Mouse (Mus musculus) kidney, postnatal 0 days (tissue): Measurements from ENCODE around the gene Nlk. TPM values are rescaled to one million over a fixed set of nuclear protein-coding genes. Genes with fewer than 3 reads are reported as not detected.

Source experiments
- ATAC-seq: fragments of 200-750 bp; cut with Nextera tagmentation; replicated peaks from 2 replicates; pipeline ENCODE4 v1.8.0; 2017; ENCODE audit warnings: low read depth, moderate number of reproducible peaks, moderate TSS enrichment, moderate library complexity; ENCODE audit not compliant: low FRiP score
- DNase-seq: peaks from one replicate; pipeline ENCODE4 v3.0.0-alpha.2; 2016; ENCODE audit warnings: low spot score
- H3K27ac ChIP-seq: fragments of 300-500 bp; sonication (generic); 2 replicates; pipeline ENCODE4 v1.5.1; 2014; ENCODE audit warnings: mild to moderate bottlenecking
- H3K27me3 ChIP-seq: fragments of 300-500 bp; sonication (generic); 2 replicates; pipeline ENCODE4 v1.6.1; 2014; ENCODE audit warnings: low read length, mixed read lengths; ENCODE audit not compliant: insufficient read depth
- H3K36me3 ChIP-seq: fragments of 300-500 bp; sonication (generic); 2 replicates; pipeline ENCODE4 v1.6.1; 2014; ENCODE audit warnings: low read length, mixed read lengths; ENCODE audit not compliant: insufficient read depth
- H3K4me1 ChIP-seq: fragments of 300-500 bp; sonication (generic); replicated peaks from 2 replicates; pipeline ENCODE4 v1.6.1; 2014; ENCODE audit warnings: antibody characterized with exemption, low read length, mixed read lengths; ENCODE audit not compliant: insufficient read depth
- H3K4me2 ChIP-seq: fragments of 300-500 bp; sonication (generic); 2 replicates; pipeline ENCODE4 v1.6.1; 2014; ENCODE audit warnings: mild to moderate bottlenecking, low read length, moderate library complexity, mixed read lengths
- H3K4me3 ChIP-seq: fragments of 300-500 bp; sonication (generic); replicated peaks from 2 replicates; pipeline ENCODE4 v1.5.1; 2014; ENCODE audit warnings: low read depth, low read length
- H3K9ac ChIP-seq: fragments of 300-500 bp; sonication (generic); 2 replicates; pipeline ENCODE4 v1.6.1; 2014; ENCODE audit warnings: low read depth, low read length
- H3K9me3 ChIP-seq: fragments of 300-500 bp; sonication (generic); replicated peaks from 2 replicates; pipeline ENCODE4 v1.6.1; 2016; ENCODE audit warnings: low read length, inconsistent platforms, mixed read lengths
- CTCF ChIP-seq: IDR thresholded peaks from 2 replicates; pipeline ENCODE4 v1.5.1; 2016; ENCODE audit warnings: antibody characterized with exemption, low read depth, mild to moderate bottlenecking, moderate library complexity
- WGBS: fragments of 180-500 bp; shearing (Covaris S2); extraction: QIAGEN DNeasy Blood & Tissue Kit; methylation state at CpG from one replicate; pipeline ENCODE4 v1.1.7; 2014; 5-methylcytosine and 5-hydroxymethylcytosine counted together
- polyA plus RNA-seq: library from polyadenylated mRNA; unstranded; fragments of >200 nt; fragmentation: Nextera tagmentation; extraction: Ambion mirVana; gene quantifications from 2 replicates; pipeline ENCODE4 v1.2.1, GENCODE M21; 2015

The Nlk gene
- polyA plus RNA-seq, 1 experiment from 2014 or later, result 20.8 TPM

DNA sequence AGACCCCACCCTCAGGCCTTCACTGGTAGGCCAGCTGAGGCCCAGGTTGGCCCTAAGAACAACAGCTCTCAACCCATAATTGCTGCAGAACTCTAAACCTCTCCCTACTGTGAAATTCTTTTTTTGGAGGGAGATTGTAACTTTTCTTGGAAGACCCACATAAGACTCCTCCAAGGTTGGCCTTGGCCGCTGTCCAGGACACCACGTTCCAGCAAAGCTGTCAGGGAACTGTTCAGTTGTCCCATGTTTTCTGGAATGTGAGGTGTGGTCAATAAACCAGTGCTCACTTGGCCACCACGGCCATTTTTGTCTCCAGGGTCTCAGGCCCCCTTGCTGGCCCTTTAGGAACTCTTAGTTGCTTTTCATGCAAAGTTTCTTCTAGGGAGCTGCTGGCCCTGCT, 175.3 kb downstream of the Nlk start:
- 78% methylated on average over 3 of the region's 3 CpGs for WGBS

DNA sequence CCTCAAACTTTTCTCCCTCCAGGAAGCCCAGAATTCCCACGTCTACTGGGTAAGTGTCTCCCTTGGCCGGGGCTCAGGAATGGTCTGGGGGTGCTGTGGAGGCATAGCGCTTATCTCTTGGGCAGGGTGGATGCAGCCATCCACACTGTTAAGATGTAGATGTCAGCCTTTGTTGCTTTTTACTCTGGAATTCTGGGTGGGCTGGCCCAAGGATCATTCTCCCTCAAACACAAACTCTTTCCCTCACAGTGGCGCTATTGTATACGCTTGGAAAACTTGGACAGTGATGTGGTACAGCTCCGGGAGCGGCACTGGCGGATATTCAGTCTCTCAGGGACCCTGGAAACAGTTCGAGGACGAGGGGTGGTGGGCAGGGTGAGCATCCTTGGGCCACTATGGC, 178.2 kb downstream of the Nlk start:
- WGBS, result 88% methylated on average over 10 of the region's 10 CpGs
- H3K9me3 ChIP-seq, result no peaks in the 10 kb centered on the region
- no peak for DNase-seq
- no peak overlapping the region for H3K27ac ChIP-seq
- H3K27me3 ChIP-seq, result no peaks in the 10 kb centered on the region
- no peak overlapping the region for H3K4me2 ChIP-seq
- ATAC-seq, result no peak
- peaks cover 72% of the 10 kb centered on the region for H3K36me3 ChIP-seq
- no peak overlapping the region for H3K4me3 ChIP-seq
- no peak for TF ChIP-seq CTCF
- H3K9ac ChIP-seq, result no peak overlapping the region
- no peaks in the 10 kb centered on the region for H3K4me1 ChIP-seq

More for the DNA sequence above, 175.3 kb downstream of the Nlk start:
- Histone ChIP-seq H3K27ac (no peak overlapping the region), H3K4me1 (no peaks in the 10 kb centered on the region), H3K4me3 (no peak overlapping the region), H3K36me3 (peaks cover 71% of the 10 kb centered on the region), H3K9ac (no peak overlapping the region), H3K4me2 (no peak overlapping the region), H3K9me3 (no peaks in the 10 kb centered on the region), H3K27me3 (no peaks in the 10 kb centered on the region)
- DNase-seq, result no peak
- no peak for TF ChIP-seq CTCF
- ATAC-seq, result no peak

Other genes starting within 250 kb of the Nlk start
- gene Slc46a1, start 231.7 kb downstream of the Nlk start, polyA plus RNA-seq, result 21.7 and 23.4 TPM in 2 replicates
- 0.55 and 1.1 TPM in 2 replicates for gene Sarm1, start 199.6 kb downstream of the Nlk start, polyA plus RNA-seq
- 0.70 and 1.7 TPM in 2 replicates for gene Vtn, start 198.3 kb downstream of the Nlk start, polyA plus RNA-seq
- not detected in 2 replicates for gene Sebox, start 193.9 kb downstream of the Nlk start, polyA plus RNA-seq
- 56.0 and 58.9 TPM in 2 replicates for gene Tmem199, start 185.2 kb downstream of the Nlk start, polyA plus RNA-seq
- 173 and 191 TPM in 2 replicates for gene Poldip2, start 185.2 kb downstream of the Nlk start, polyA plus RNA-seq
- gene Tnfaip1, start 161.0 kb downstream of the Nlk start, polyA plus RNA-seq, result 59.8 and 66.5 TPM in 2 replicates
- gene Ift20, start 161.0 kb downstream of the Nlk start, polyA plus RNA-seq, result 185 and 187 TPM in 2 replicates
- 61.0 and 65.8 TPM in 2 replicates for gene Tmem97, start 146.6 kb downstream of the Nlk start, polyA plus RNA-seq
- gene Ccnq, start 54.4 kb upstream of the Nlk start, polyA plus RNA-seq, result 53.6 and 55.8 TPM in 2 replicates
- 27.5 and 28.6 TPM in 2 replicates for gene Lyrm9, start 129.2 kb upstream of the Nlk start, polyA plus RNA-seq
- 0.92 and 1.2 TPM in 2 replicates for gene Nos2, start 223.4 kb upstream of the Nlk start, polyA plus RNA-seq